In genomic region chr12:71746011-71746410, GRCm38 (mm10) we compare ENCODE assay signal across 14 mouse cellular contexts.
DNase-seq lines count a peak whose midpoint lies in the region; ATAC-seq and TF ChIP-seq lines count a peak whose summit lies in the region.
"Had no signal": no experiment of that assay in that cellular context is flagged by ENCODE, and none has a peak within 500 bp of the region (broad histone marks: within the 10 kb centered on the region; RNA-seq: fewer than 3 reads in every experiment).

No protein-coding gene starts in this region.

- no peaks in the 10 kb centered on the region for H3K27me3 ChIP-seq in forebrain, embryonic 12.5 days
- H3K27me3 ChIP-seq in forebrain, embryonic 10.5 days (ENCODE audit: poor library complexity, severe bottlenecking) = no peaks in the 10 kb centered on the region
- no peaks in the 10 kb centered on the region for H3K27me3 ChIP-seq in kidney, embryonic 16.5 days (ENCODE audit: insufficient read depth, low read length)
- no peaks in the 10 kb centered on the region for H3K27me3 ChIP-seq in midbrain, postnatal 0 days (ENCODE audit: insufficient read depth, low read length)
- H3K27me3 ChIP-seq in midbrain, embryonic 15.5 days (replicated peaks) = no peaks in the 10 kb centered on the region
- no peaks in the 10 kb centered on the region for H3K27me3 ChIP-seq in stomach, embryonic 15.5 days (replicated peaks)
- H3K27me3 ChIP-seq: heart, embryonic 15.5 days; neural tube, embryonic 13.5 days had no signal

- 58% methylated on average over 6 of the region's 6 CpGs for WGBS in forebrain, embryonic 12.5 days
- 67% methylated on average over 6 of the region's 6 CpGs for WGBS in forebrain, embryonic 10.5 days
- WGBS in kidney, embryonic 16.5 days = 55% methylated on average over 6 of the region's 6 CpGs
- WGBS in midbrain, postnatal 0 days = 61% methylated on average over 6 of the region's 6 CpGs
- 61% methylated on average over 6 of the region's 6 CpGs for WGBS in midbrain, embryonic 15.5 days
- 52% methylated on average over 6 of the region's 6 CpGs for WGBS in stomach, embryonic 15.5 days

- no peak overlapping the region for H3K4me3 ChIP-seq in forebrain, embryonic 12.5 days (replicated peaks)
- H3K4me3 ChIP-seq in forebrain, embryonic 10.5 days = no peak overlapping the region
- H3K4me3 ChIP-seq in kidney, embryonic 16.5 days (ENCODE audit: low read length) = no peak overlapping the region
- no peak overlapping the region for H3K4me3 ChIP-seq in midbrain, postnatal 0 days (ENCODE audit: low read depth, low read length)
- no peak overlapping the region for H3K4me3 ChIP-seq in midbrain, embryonic 15.5 days
- no peak overlapping the region for H3K4me3 ChIP-seq in stomach, embryonic 15.5 days (replicated peaks)
- H3K4me3 ChIP-seq: heart, embryonic 15.5 days; neural tube, embryonic 13.5 days had no signal

- H3K9me3 ChIP-seq in forebrain, embryonic 12.5 days = no peaks in the 10 kb centered on the region
- H3K9me3 ChIP-seq in forebrain, embryonic 10.5 days = no peaks in the 10 kb centered on the region
- H3K9me3 ChIP-seq in kidney, embryonic 16.5 days (ENCODE audit: low read length) = no peaks in the 10 kb centered on the region
- no peaks in the 10 kb centered on the region for H3K9me3 ChIP-seq in midbrain, postnatal 0 days (ENCODE audit: low read length)
- H3K9me3 ChIP-seq in midbrain, embryonic 15.5 days = no peaks in the 10 kb centered on the region
- H3K9me3 ChIP-seq in stomach, embryonic 15.5 days = no peaks in the 10 kb centered on the region
- H3K9me3 ChIP-seq: heart, embryonic 15.5 days; neural tube, embryonic 13.5 days had no signal

- H3K9ac ChIP-seq in forebrain, embryonic 12.5 days = no peak overlapping the region
- no peak overlapping the region for H3K9ac ChIP-seq in kidney, embryonic 16.5 days (replicated peaks; ENCODE audit: low read length)
- no peak overlapping the region for H3K9ac ChIP-seq in midbrain, postnatal 0 days (replicated peaks; ENCODE audit: low read length, poor library complexity, severe bottlenecking)
- no peak overlapping the region for H3K9ac ChIP-seq in midbrain, embryonic 15.5 days
- H3K9ac ChIP-seq in stomach, embryonic 15.5 days = no peak overlapping the region
- H3K9ac ChIP-seq: heart, embryonic 15.5 days; liver, embryonic 14.5 days; neural tube, embryonic 13.5 days had no signal

- 0 out of 2 replicates have a peak, but pooled peaks cover 3% of the 10 kb centered on the region for H3K4me1 ChIP-seq in forebrain, embryonic 12.5 days
- peaks cover 9% of the 10 kb centered on the region; the same call in 1 of the 2 replicates for H3K4me1 ChIP-seq in forebrain, embryonic 10.5 days
- H3K4me1 ChIP-seq in kidney, embryonic 16.5 days (ENCODE audit: insufficient read depth, low read length) = peaks cover 13% of the 10 kb centered on the region
- no peaks in the 10 kb centered on the region for H3K4me1 ChIP-seq in midbrain, postnatal 0 days (ENCODE audit: insufficient read depth, low read length)
- H3K4me1 ChIP-seq in midbrain, embryonic 15.5 days = peaks cover 5% of the 10 kb centered on the region; the same call in 1 of the 2 replicates
- peaks cover 7% of the 10 kb centered on the region; the same call in 1 of the 2 replicates for H3K4me1 ChIP-seq in stomach, embryonic 15.5 days

- TF ChIP-seq CTCF in midbrain, postnatal 0 days (IDR thresholded peaks at IDR 0.05) = no peak

- no peak for ATAC-seq in forebrain, embryonic 12.5 days (ENCODE audit: low FRiP score)
- ATAC-seq in kidney, embryonic 16.5 days (ENCODE audit: low FRiP score, low TSS enrichment) = no peak
- ATAC-seq in midbrain, postnatal 0 days (ENCODE audit: low FRiP score) = no peak
- ATAC-seq in midbrain, embryonic 15.5 days (replicated peaks) = no peak
- ATAC-seq in stomach, embryonic 15.5 days (ENCODE audit: insufficient read depth, low FRiP score, low read depth) = no peak
- no peak for ATAC-seq in frontal cortex, adult (ENCODE audit: low TSS enrichment)

- H3K36me3 ChIP-seq in forebrain, embryonic 12.5 days (replicated peaks) = no peaks in the 10 kb centered on the region
- H3K36me3 ChIP-seq in forebrain, embryonic 10.5 days (replicated peaks) = no peaks in the 10 kb centered on the region
- no peaks in the 10 kb centered on the region for H3K36me3 ChIP-seq in kidney, embryonic 16.5 days (ENCODE audit: insufficient read depth, low read length)
- no peaks in the 10 kb centered on the region for H3K36me3 ChIP-seq in midbrain, postnatal 0 days (ENCODE audit: insufficient read depth, low read length)
- H3K36me3 ChIP-seq in midbrain, embryonic 15.5 days (replicated peaks) = no peaks in the 10 kb centered on the region
- H3K36me3 ChIP-seq in stomach, embryonic 15.5 days = no peaks in the 10 kb centered on the region
- H3K36me3 ChIP-seq: heart, embryonic 15.5 days; neural tube, embryonic 13.5 days had no signal

- DNase-seq in forebrain, embryonic 10.5 days (ENCODE audit: extremely low spot score, low spot score) = no peak
- no peak for DNase-seq in kidney, adult 9 months
- DNase-seq in midbrain, postnatal 0 days (ENCODE audit: low spot score) = peak; percentile 48
- DNase-seq: cerebellum, adult 2 months; layer of hippocampus, adult 9-11 months; spleen, adult 18-20 months had no signal

- H3K4me2 ChIP-seq in forebrain, embryonic 12.5 days = no peak overlapping the region
- H3K4me2 ChIP-seq in kidney, embryonic 16.5 days (replicated peaks; ENCODE audit: low read depth, low read length) = no peak overlapping the region
- no peak overlapping the region for H3K4me2 ChIP-seq in midbrain, postnatal 0 days (ENCODE audit: low read depth, low read length, poor library complexity, severe bottlenecking)
- no peak overlapping the region for H3K4me2 ChIP-seq in midbrain, embryonic 15.5 days
- no peak overlapping the region for H3K4me2 ChIP-seq in stomach, embryonic 15.5 days
- H3K4me2 ChIP-seq: heart, embryonic 15.5 days; neural tube, embryonic 13.5 days had no signal

- H3K27ac ChIP-seq in forebrain, embryonic 12.5 days = 0 out of 2 replicates have a peak overlapping the region, but pooled peaks have one; percentile 10
- no peak overlapping the region for H3K27ac ChIP-seq in forebrain, embryonic 10.5 days
- H3K27ac ChIP-seq in kidney, embryonic 16.5 days (ENCODE audit: low read length) = peak overlapping the region; percentile 65
- H3K27ac ChIP-seq in midbrain, postnatal 0 days (ENCODE audit: low read depth, low read length) = no peak overlapping the region
- H3K27ac ChIP-seq in midbrain, embryonic 15.5 days = no peak overlapping the region
- peak overlapping the region; percentile 93; the same call in 1 of the 2 replicates for H3K27ac ChIP-seq in stomach, embryonic 15.5 days
- H3K27ac ChIP-seq: heart, embryonic 15.5 days; liver, embryonic 14.5 days; neural tube, embryonic 13.5 days had no signal

Comparison
In these comparisons a context has a peak if more than half of its experiments do, and no peak if none do; other contexts are left out.
1. H3K27ac ChIP-seq: peak in forebrain, embryonic 12.5 days (single experiment), kidney, embryonic 16.5 days (single experiment) and stomach, embryonic 15.5 days (single experiment); none in forebrain, embryonic 10.5 days (single experiment), midbrain, postnatal 0 days (single experiment) and midbrain, embryonic 15.5 days (single experiment).